Mouse (Mus musculus): ENCODE data around the gene Olfr67. TPM values are rescaled to one million over a fixed set of nuclear protein-coding genes. Genes with fewer than 3 reads are reported as not detected.
"Not testable (repeated sequence)": the region's sequence is repeated elsewhere in the genome, so short reads cannot be mapped to it uniquely, and the experiment has no call there.

Gene Olfr67
- polyA plus RNA-seq, 1 experiment: not detected

DNA sequence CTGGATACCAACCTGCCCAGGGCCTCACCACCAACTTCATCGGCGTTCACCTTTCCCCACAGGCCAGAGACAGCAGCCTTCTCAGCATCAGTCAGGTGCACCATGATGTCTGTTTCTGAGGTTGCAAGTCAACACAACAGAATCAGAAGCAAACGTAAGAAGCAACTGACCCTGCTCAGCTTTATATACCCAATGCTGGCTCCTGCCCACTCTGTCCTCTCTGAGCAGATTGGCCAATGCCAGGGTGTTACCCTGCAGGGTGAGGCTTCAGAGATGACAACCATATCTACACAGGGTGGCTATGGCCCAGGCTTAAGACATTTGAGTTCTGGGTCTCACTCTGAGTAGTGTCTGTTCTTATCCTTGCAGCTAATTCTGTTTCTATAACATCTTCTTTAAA, 22.1 kb upstream of the Olfr67 start, which contains the start of gene Hbb-bt:
Gene Hbb-bt, minus strand, starts transcription at position 231 of the 400 bp plus-strand sequence.
- 72% methylated on average over 3 of the region's 3 CpGs for WGBS
- peak within 1 kb of the TSS; percentile 1; the same call in 1 of the 2 replicates for H3K4me3 ChIP-seq (ENCODE audit: extremely low read depth, insufficient read depth, insufficient read length)
- no peak for DNase-seq (ENCODE audit: low read depth in 1 of 2, low spot score in 2 of 2)
- peak within 1 kb of the TSS; percentile 1 for H3K27ac ChIP-seq (ENCODE audit: insufficient read depth, low read length)
- no peak for TF ChIP-seq CTCF (IDR thresholded peaks at IDR 0.05; ENCODE audit: extremely low read depth, insufficient read depth, insufficient read length, insufficient replicate concordance)
- TF ChIP-seq POLR2A (IDR thresholded peaks at IDR 0.05; ENCODE audit: low read depth, low read length): no peak
- H3K36me3 ChIP-seq (ENCODE audit: control insufficient read depth, insufficient read depth, low read length): no peaks in the 10 kb centered on the region
- H3K27me3 ChIP-seq (ENCODE audit: control insufficient read depth, insufficient read depth, low read length): no peaks in the 10 kb centered on the region
- H3K4me1 ChIP-seq (ENCODE audit: control insufficient read depth, insufficient read depth, insufficient read length): peaks cover 10% of the 10 kb centered on the region

DNA sequence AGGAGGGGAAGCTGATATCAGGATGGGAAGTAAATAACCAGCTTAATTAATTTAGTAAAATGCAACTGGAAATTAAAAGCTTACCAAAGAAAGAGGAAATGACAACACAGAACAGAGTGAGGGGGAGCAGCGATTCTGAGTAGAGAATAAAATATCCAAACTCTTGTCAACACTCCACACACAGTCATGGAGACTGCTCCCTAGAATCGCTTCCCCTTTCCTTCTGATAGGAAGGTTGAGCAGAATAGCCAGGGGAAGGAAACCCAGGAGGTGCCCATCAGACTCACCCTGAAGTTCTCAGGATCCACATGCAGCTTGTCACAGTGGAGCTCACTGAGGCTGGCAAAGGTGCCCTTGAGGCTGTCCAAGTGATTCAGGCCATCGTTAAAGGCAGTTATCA, 21.5 kb upstream of the Olfr67 start:
- not testable (repeated sequence) for H3K4me1 ChIP-seq (ENCODE audit: control insufficient read depth, insufficient read depth, insufficient read length); H3K27me3 ChIP-seq (ENCODE audit: control insufficient read depth, insufficient read depth, low read length); H3K36me3 ChIP-seq (ENCODE audit: control insufficient read depth, insufficient read depth, low read length); H3K4me3 ChIP-seq (ENCODE audit: extremely low read depth, insufficient read depth, insufficient read length); H3K27ac ChIP-seq (ENCODE audit: insufficient read depth, low read length); DNase-seq (ENCODE audit: low read depth in 1 of 2, low spot score in 2 of 2)
- no CpG with 5 or more reads among the region's 3 CpGs for WGBS

DNA sequence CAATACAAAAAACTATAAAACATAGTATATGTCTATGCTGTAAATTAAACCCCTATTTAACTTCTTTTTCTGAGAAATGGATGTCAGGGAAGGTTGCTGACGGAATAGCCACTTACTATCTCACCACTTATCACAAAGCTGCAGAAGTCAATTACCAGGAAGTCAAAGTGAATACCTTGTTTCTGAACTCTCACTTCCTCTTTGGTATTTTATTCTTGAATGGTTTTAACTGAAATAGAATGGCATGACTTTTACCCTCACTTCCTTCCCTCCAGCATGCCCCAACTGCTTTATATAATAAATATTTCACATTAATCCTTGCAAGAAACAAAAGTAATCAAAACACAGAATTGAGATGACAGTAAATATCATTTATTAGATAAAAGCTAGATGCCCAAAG, 20.6 kb upstream of the Olfr67 start:
- Histone ChIP-seq H3K4me3 (ENCODE audit: extremely low read depth, insufficient read depth, insufficient read length) (peak overlapping the region; percentile 14; the same call in 1 of the 2 replicates), H3K36me3 (ENCODE audit: control insufficient read depth, insufficient read depth, low read length) (no peaks in the 10 kb centered on the region), H3K27me3 (ENCODE audit: control insufficient read depth, insufficient read depth, low read length) (no peaks in the 10 kb centered on the region), H3K27ac (ENCODE audit: insufficient read depth, low read length) (peak overlapping the region; percentile 81; the same call in 1 of the 2 replicates), H3K4me1 (ENCODE audit: control insufficient read depth, insufficient read depth, insufficient read length) (peaks cover 10% of the 10 kb centered on the region)
- peak in 1 of 2 experiments; percentile 36 for DNase-seq (ENCODE audit: low read depth in 1 of 2, low spot score in 2 of 2)
- WGBS: 11% methylated on average over 1 of the region's 1 CpGs
- TF ChIP-seq CTCF (IDR thresholded peaks at IDR 0.05; ENCODE audit: extremely low read depth, insufficient read depth, insufficient read length, insufficient replicate concordance) (no peak), POLR2A (IDR thresholded peaks at IDR 0.05; ENCODE audit: low read depth, low read length) (no peak)

DNA sequence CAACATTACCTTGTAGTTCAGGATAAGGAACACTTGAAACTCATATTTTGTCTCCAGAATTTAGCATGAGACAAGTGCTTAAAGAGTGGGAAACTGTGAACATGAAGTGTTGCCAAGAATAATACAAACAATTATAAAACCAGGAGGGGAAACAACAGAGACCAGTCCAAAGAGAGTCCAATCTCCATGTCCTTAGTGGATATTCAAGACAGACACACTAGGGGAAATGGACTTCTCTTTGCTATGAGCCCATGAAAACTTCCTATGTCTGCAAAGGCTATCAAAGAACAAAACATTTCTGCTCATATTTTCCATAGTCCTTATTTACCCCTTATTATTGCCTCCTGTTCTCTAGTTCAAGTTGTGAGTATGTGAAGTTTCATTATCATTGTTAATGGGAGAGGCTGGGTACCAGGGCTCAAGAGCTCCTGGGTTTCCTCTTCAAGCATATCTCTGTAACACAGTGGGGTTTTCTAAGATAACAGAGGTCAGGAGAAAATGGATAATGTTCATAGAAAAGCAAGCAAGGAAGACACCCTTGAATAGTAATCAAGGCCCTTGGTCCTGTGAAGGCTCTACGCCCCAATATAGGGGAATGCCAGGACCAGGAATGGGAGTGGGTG, 19.7 kb upstream of the Olfr67 start:
- Histone ChIP-seq H3K4me3 (ENCODE audit: extremely low read depth, insufficient read depth, insufficient read length) (no peak overlapping the region; the same call in 1 of the 2 replicates), H3K27ac (ENCODE audit: insufficient read depth, low read length) (no peak overlapping the region), H3K36me3 (ENCODE audit: control insufficient read depth, insufficient read depth, low read length) (no peaks in the 10 kb centered on the region), H3K27me3 (ENCODE audit: control insufficient read depth, insufficient read depth, low read length) (no peaks in the 10 kb centered on the region), H3K4me1 (ENCODE audit: control insufficient read depth, insufficient read depth, insufficient read length) (peaks cover 10% of the 10 kb centered on the region)
- TF ChIP-seq CTCF (IDR thresholded peaks at IDR 0.05; ENCODE audit: extremely low read depth, insufficient read depth, insufficient read length, insufficient replicate concordance): no peak
- no peak for DNase-seq (ENCODE audit: low read depth in 1 of 2, low spot score in 2 of 2)
- WGBS: 89% methylated on average over 1 of the region's 1 CpGs

DNA sequence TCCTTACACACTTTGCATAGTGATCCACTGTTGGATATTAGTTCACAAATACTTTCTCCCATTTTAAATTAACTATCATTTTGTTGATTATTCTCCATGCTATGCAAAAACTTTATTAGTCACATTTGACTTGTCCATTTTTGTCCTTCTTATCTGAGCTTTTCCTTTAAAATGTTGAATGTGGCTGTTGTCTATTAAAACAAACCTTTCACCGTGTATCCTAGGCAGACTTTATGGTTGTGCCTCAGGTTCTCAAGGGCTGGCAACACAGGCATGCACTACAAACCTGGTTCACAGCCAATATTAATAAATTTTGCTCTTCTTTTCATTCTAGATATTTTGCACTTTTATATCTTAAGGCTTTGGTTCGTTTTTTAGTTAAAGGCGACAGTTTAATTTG, 19.1 kb upstream of the Olfr67 start:
- WGBS: 88% methylated on average over 3 of the region's 3 CpGs
- no peaks in the 10 kb centered on the region for H3K27me3 ChIP-seq (ENCODE audit: control insufficient read depth, insufficient read depth, low read length)
- H3K27ac ChIP-seq (ENCODE audit: insufficient read depth, low read length): no peak overlapping the region
- H3K4me3 ChIP-seq (ENCODE audit: extremely low read depth, insufficient read depth, insufficient read length): no peak overlapping the region
- DNase-seq (ENCODE audit: low read depth in 1 of 2, low spot score in 2 of 2): no peak
- TF ChIP-seq POLR2A (IDR thresholded peaks at IDR 0.05; ENCODE audit: low read depth, low read length) (no peak), CTCF (IDR thresholded peaks at IDR 0.05; ENCODE audit: extremely low read depth, insufficient read depth, insufficient read length, insufficient replicate concordance) (no peak)
- no peaks in the 10 kb centered on the region for H3K36me3 ChIP-seq (ENCODE audit: control insufficient read depth, insufficient read depth, low read length)
- peaks cover 10% of the 10 kb centered on the region for H3K4me1 ChIP-seq (ENCODE audit: control insufficient read depth, insufficient read depth, insufficient read length)

DNA sequence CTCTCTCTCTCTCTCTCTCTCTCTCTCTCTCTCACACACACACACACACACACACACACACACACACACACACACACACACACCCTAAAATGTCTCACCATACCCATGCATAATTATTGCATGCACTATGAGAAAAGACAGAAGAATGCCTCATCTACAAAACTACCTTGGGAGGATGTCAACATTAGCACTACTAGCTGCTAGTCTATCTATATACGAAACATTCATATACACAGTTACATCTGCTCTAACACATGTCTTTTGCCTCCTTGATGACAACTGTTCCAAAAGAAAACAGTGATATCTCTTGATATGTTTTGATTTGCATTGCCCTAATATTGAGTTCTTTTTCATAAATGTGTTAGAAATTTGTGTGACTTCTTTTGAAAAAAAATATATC, 18.7 kb upstream of the Olfr67 start:
- H3K4me3 ChIP-seq (ENCODE audit: extremely low read depth, insufficient read depth, insufficient read length): no peak overlapping the region
- WGBS: 77% methylated on average over 1 of the region's 1 CpGs

DNA sequence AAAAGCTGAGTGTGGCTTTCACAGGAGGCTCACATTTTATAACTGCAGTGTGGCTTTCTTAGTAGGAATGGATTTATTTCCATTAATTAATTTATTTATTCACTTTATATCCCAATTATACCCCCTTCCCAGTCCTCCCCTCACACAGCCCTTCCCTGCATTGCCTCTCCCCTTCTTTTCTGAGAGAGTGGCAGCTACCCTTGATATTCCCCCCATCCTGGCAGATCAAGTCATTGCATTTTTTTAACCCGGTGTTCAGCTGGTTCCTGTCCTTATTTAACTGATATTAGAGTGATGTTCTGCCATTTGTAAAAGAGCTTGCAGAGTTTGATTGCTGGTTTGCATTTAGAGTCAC, 18.2 kb upstream of the Olfr67 start:
- no peaks in the 10 kb centered on the region for H3K36me3 ChIP-seq (ENCODE audit: control insufficient read depth, insufficient read depth, low read length)
- H3K4me3 ChIP-seq (ENCODE audit: extremely low read depth, insufficient read depth, insufficient read length): no peak overlapping the region
- no peaks in the 10 kb centered on the region for H3K27me3 ChIP-seq (ENCODE audit: control insufficient read depth, insufficient read depth, low read length)
- no peak for DNase-seq (ENCODE audit: low read depth in 1 of 2, low spot score in 2 of 2)
- H3K27ac ChIP-seq (ENCODE audit: insufficient read depth, low read length): no peak overlapping the region
- TF ChIP-seq CTCF (IDR thresholded peaks at IDR 0.05; ENCODE audit: extremely low read depth, insufficient read depth, insufficient read length, insufficient replicate concordance) (no peak), POLR2A (IDR thresholded peaks at IDR 0.05; ENCODE audit: low read depth, low read length) (no peak)
- H3K4me1 ChIP-seq (ENCODE audit: control insufficient read depth, insufficient read depth, insufficient read length): peaks cover 6% of the 10 kb centered on the region
- 40% methylated on average over 1 of the region's 1 CpGs for WGBS

More for the DNA sequence above, 18.7 kb upstream of the Olfr67 start:
- Histone ChIP-seq H3K27me3 (ENCODE audit: control insufficient read depth, insufficient read depth, low read length) (no peaks in the 10 kb centered on the region), H3K36me3 (ENCODE audit: control insufficient read depth, insufficient read depth, low read length) (no peaks in the 10 kb centered on the region), H3K27ac (ENCODE audit: insufficient read depth, low read length) (no peak overlapping the region), H3K4me1 (ENCODE audit: control insufficient read depth, insufficient read depth, insufficient read length) (peaks cover 8% of the 10 kb centered on the region)
- TF ChIP-seq POLR2A (IDR thresholded peaks at IDR 0.05; ENCODE audit: low read depth, low read length): no peak
- TF ChIP-seq CTCF (IDR thresholded peaks at IDR 0.05; ENCODE audit: extremely low read depth, insufficient read depth, insufficient read length, insufficient replicate concordance): no peak
- no peak for DNase-seq (ENCODE audit: low read depth in 1 of 2, low spot score in 2 of 2)

All from spleen, adult 2 months (tissue).